Mouse (Mus musculus): ENCODE measurements around the gene Gtdc1. TPM values are rescaled to one million over a fixed set of nuclear protein-coding genes. Genes with fewer than 3 reads are reported as not detected.
"Not testable (repeated sequence)": the region's sequence is repeated elsewhere in the genome, so short reads cannot be mapped to it uniquely, and the experiment has no call there.

Gene Gtdc1
- polyA plus RNA-seq, 1 experiment: not detected

- Histone ChIP-seq H3K4me1 (ENCODE audit: control insufficient read depth, insufficient read depth, low read length) (no peaks in the 10 kb centered on the region), H3K27ac (ENCODE audit: insufficient read depth, low read depth, low read length) (no peak overlapping the region), H3K4me3 (ENCODE audit: insufficient read depth, low read depth, low read length) (no peak overlapping the region)
- 70% methylated on average over 3 of the region's 3 CpGs for WGBS
- no peak for TF ChIP-seq CTCF (IDR thresholded peaks at IDR 0.05; ENCODE audit: insufficient read depth, low read depth, low read length)
- TF ChIP-seq POLR2A (IDR thresholded peaks at IDR 0.05; ENCODE audit: insufficient read depth, low read depth, low read length): no peak
These were observed 302.3 kb downstream of the Gtdc1 start for GRCm38 (mm10) chr2:44625154-44625553.

GRCm38 (mm10) chr2:44622471-44622870, 305.0 kb downstream of the Gtdc1 start:
- Histone ChIP-seq H3K27ac (ENCODE audit: insufficient read depth, low read depth, low read length) (no peak overlapping the region), H3K4me3 (ENCODE audit: insufficient read depth, low read depth, low read length) (no peak overlapping the region), H3K4me1 (ENCODE audit: control insufficient read depth, insufficient read depth, low read length) (no peaks in the 10 kb centered on the region)
- 75% methylated on average over 3 of the region's 3 CpGs for WGBS
- TF ChIP-seq CTCF (IDR thresholded peaks at IDR 0.05; ENCODE audit: insufficient read depth, low read depth, low read length) (no peak), POLR2A (IDR thresholded peaks at IDR 0.05; ENCODE audit: insufficient read depth, low read depth, low read length) (no peak)

GRCm38 (mm10) chr2:44599653-44600052, 327.8 kb downstream of the Gtdc1 start:
- H3K4me1 ChIP-seq (ENCODE audit: control insufficient read depth, insufficient read depth, low read length); H3K4me3 ChIP-seq (ENCODE audit: insufficient read depth, low read depth, low read length); H3K27ac ChIP-seq (ENCODE audit: insufficient read depth, low read depth, low read length): not testable (repeated sequence)
- over 99% methylated on average over 3 of the region's 3 CpGs for WGBS

- no peak overlapping the region for H3K4me3 ChIP-seq (ENCODE audit: insufficient read depth, low read depth, low read length)
- H3K27ac ChIP-seq (ENCODE audit: insufficient read depth, low read depth, low read length): no peak overlapping the region
- TF ChIP-seq CTCF (IDR thresholded peaks at IDR 0.05; ENCODE audit: insufficient read depth, low read depth, low read length) (no peak), POLR2A (IDR thresholded peaks at IDR 0.05; ENCODE audit: insufficient read depth, low read depth, low read length) (no peak)
- no peaks in the 10 kb centered on the region for H3K4me1 ChIP-seq (ENCODE audit: control insufficient read depth, insufficient read depth, low read length)
- 79% methylated on average over 1 of the region's 1 CpGs for WGBS
These were observed 333.2 kb downstream of the Gtdc1 start for GRCm38 (mm10) chr2:44594276-44594675.

- no peaks in the 10 kb centered on the region for H3K4me1 ChIP-seq (ENCODE audit: control insufficient read depth, insufficient read depth, low read length)
- TF ChIP-seq CTCF (IDR thresholded peaks at IDR 0.05; ENCODE audit: insufficient read depth, low read depth, low read length) (no peak), POLR2A (IDR thresholded peaks at IDR 0.05; ENCODE audit: insufficient read depth, low read depth, low read length) (no peak)
- no peak overlapping the region for H3K27ac ChIP-seq (ENCODE audit: insufficient read depth, low read depth, low read length)
- 39% methylated on average over 4 of the region's 4 CpGs for WGBS
- no peak overlapping the region for H3K4me3 ChIP-seq (ENCODE audit: insufficient read depth, low read depth, low read length)
These were observed 336.6 kb downstream of the Gtdc1 start for GRCm38 (mm10) chr2:44590881-44591280.

- H3K27ac ChIP-seq (ENCODE audit: insufficient read depth, low read depth, low read length): no peak overlapping the region
These were observed 343.4 kb downstream of the Gtdc1 start for GRCm38 (mm10) chr2:44584061-44584460.

GRCm38 (mm10) chr2:44583491-44583890, 344.0 kb downstream of the Gtdc1 start:
- Histone ChIP-seq H3K4me3 (ENCODE audit: insufficient read depth, low read depth, low read length) (no peak overlapping the region), H3K4me1 (ENCODE audit: control insufficient read depth, insufficient read depth, low read length) (no peaks in the 10 kb centered on the region), H3K27ac (ENCODE audit: insufficient read depth, low read depth, low read length) (no peak overlapping the region)
- TF ChIP-seq CTCF (IDR thresholded peaks at IDR 0.05; ENCODE audit: insufficient read depth, low read depth, low read length): no peak
- TF ChIP-seq POLR2A (IDR thresholded peaks at IDR 0.05; ENCODE audit: insufficient read depth, low read depth, low read length): no peak

More at GRCm38 (mm10) chr2:44584061-44584460, 343.4 kb downstream of the Gtdc1 start:
- Histone ChIP-seq H3K4me1 (ENCODE audit: control insufficient read depth, insufficient read depth, low read length) (no peaks in the 10 kb centered on the region), H3K4me3 (ENCODE audit: insufficient read depth, low read depth, low read length) (no peak overlapping the region)
- TF ChIP-seq CTCF (IDR thresholded peaks at IDR 0.05; ENCODE audit: insufficient read depth, low read depth, low read length): no peak
- TF ChIP-seq POLR2A (IDR thresholded peaks at IDR 0.05; ENCODE audit: insufficient read depth, low read depth, low read length): no peak

GRCm38 (mm10) chr2:44571810-44572209, 355.6 kb downstream of the Gtdc1 start:
- TF ChIP-seq POLR2A (IDR thresholded peaks at IDR 0.05; ENCODE audit: insufficient read depth, low read depth, low read length) (no peak), CTCF (IDR thresholded peaks at IDR 0.05; ENCODE audit: insufficient read depth, low read depth, low read length) (no peak)
- Histone ChIP-seq H3K4me3 (ENCODE audit: insufficient read depth, low read depth, low read length) (no peak overlapping the region), H3K27ac (ENCODE audit: insufficient read depth, low read depth, low read length) (no peak overlapping the region), H3K4me1 (ENCODE audit: control insufficient read depth, insufficient read depth, low read length) (peaks cover 3% of the 10 kb centered on the region; the same call in 1 of the 2 replicates)
- 81% methylated on average over 3 of the region's 3 CpGs for WGBS

- H3K4me3 ChIP-seq (ENCODE audit: insufficient read depth, low read depth, low read length): no peak overlapping the region
- TF ChIP-seq CTCF (IDR thresholded peaks at IDR 0.05; ENCODE audit: insufficient read depth, low read depth, low read length): no peak
- no peak for TF ChIP-seq POLR2A (IDR thresholded peaks at IDR 0.05; ENCODE audit: insufficient read depth, low read depth, low read length)
- 58% methylated on average over 9 of the region's 9 CpGs for WGBS
- peaks cover 3% of the 10 kb centered on the region; the same call in 1 of the 2 replicates for H3K4me1 ChIP-seq (ENCODE audit: control insufficient read depth, insufficient read depth, low read length)
- H3K27ac ChIP-seq (ENCODE audit: insufficient read depth, low read depth, low read length): no peak overlapping the region
These were observed 356.3 kb downstream of the Gtdc1 start for GRCm38 (mm10) chr2:44571156-44571555.
